Mouse (Mus musculus) CH12.LX (cell line): Measurements from ENCODE around the gene Igsf8. TPM values are rescaled to one million over a fixed set of nuclear protein-coding genes. Genes with fewer than 3 reads are reported as not detected.

ENCODE experiments used
- DNase-seq: peaks from one replicate; pipeline ENCODE4 v3.0.0-alpha.2; 2013; ENCODE audit errors: extremely low read depth
- H3K27ac ChIP-seq: 2 replicates; pipeline ENCODE4 v1.5.1; 2012; ENCODE audit warnings: low read depth, mild to moderate bottlenecking, control low read depth, moderate library complexity; ENCODE audit not compliant: insufficient read depth
- H3K27me3 ChIP-seq: replicated peaks from 2 replicates; pipeline ENCODE3; 2012; ENCODE audit warnings: inconsistent platforms
- H3K36me3 ChIP-seq, 2 experiments: replicated peaks in 1 of 2; 2 replicates each; pipeline versions ENCODE3 to v1.6.1; 2012; ENCODE audit warnings: inconsistent platforms in 1 of 2, low read length in 1 of 2, mild to moderate bottlenecking in 1 of 2, mixed read lengths in 1 of 2, moderate library complexity in 1 of 2; ENCODE audit not compliant: control insufficient read depth in 1 of 2, insufficient read depth in 1 of 2
- H3K4me1 ChIP-seq, 2 experiments: 2 replicates each; pipeline ENCODE4 v1.6.1; 2012; ENCODE audit warnings: inconsistent platforms in 1 of 2, moderate library complexity in 1 of 2; ENCODE audit not compliant: insufficient read depth in 2 of 2, control insufficient read depth in 1 of 2
- H3K4me2 ChIP-seq: 2 replicates; pipeline ENCODE4 v1.6.1; 2012; ENCODE audit warnings: low read depth, mild to moderate bottlenecking, control low read depth; ENCODE audit not compliant: poor library complexity, insufficient read depth, severe bottlenecking
- H3K4me3 ChIP-seq, 3 experiments: fragments of 150-350 bp in 1 of 3; sonication (generic) in 1 of 3; replicated peaks in 1 of 3; 2 replicates each; pipeline versions ENCODE3 to v1.5.1; 2011 to 2012; ENCODE audit warnings: low read depth in 2 of 3, low read length in 2 of 3, mild to moderate bottlenecking in 2 of 3, moderate library complexity in 2 of 3, control low read depth in 1 of 3, improper control_type of control experiment in 1 of 3, inconsistent platforms in 1 of 3, mixed read lengths in 1 of 3; ENCODE audit not compliant: poor library complexity in 1 of 3
- H3K79me2 ChIP-seq: replicated peaks from 2 replicates; pipeline ENCODE4 v1.6.1; 2012; ENCODE audit warnings: mild to moderate bottlenecking, moderate library complexity; ENCODE audit not compliant: control insufficient read depth, poor library complexity, insufficient read depth, severe bottlenecking; ENCODE audit errors: extremely low read depth
- H3K9ac ChIP-seq: 2 replicates; pipeline ENCODE4 v1.6.1; 2012; ENCODE audit warnings: low read depth, mild to moderate bottlenecking, control low read depth, moderate library complexity; ENCODE audit not compliant: insufficient read depth
- H3K9me3 ChIP-seq: replicated peaks from 2 replicates; pipeline ENCODE3; 2012; ENCODE audit warnings: low read length, inconsistent platforms, mixed read lengths
- CHD1 ChIP-seq: IDR thresholded peaks from 2 replicates; pipeline ENCODE4 v1.6.1; 2012; ENCODE audit warnings: low read depth, low read length, improper control_type of control experiment, inconsistent platforms
- CTCF ChIP-seq, 2 experiments: IDR thresholded peaks in 1 of 2; conservative IDR thresholded peaks in 1 of 2; 2 replicates each; pipeline ENCODE4 v1.5.1; 2011 to 2012; ENCODE audit warnings: low read depth in 2 of 2, low read length in 2 of 2, improper control_type of control experiment in 1 of 2, inconsistent platforms in 1 of 2, mild to moderate bottlenecking in 1 of 2, moderate library complexity in 1 of 2
- GABPA ChIP-seq: IDR thresholded peaks from 2 replicates; pipeline ENCODE4 v1.6.1; 2012; ENCODE audit warnings: low read depth, low read length, improper control_type of control experiment, inconsistent platforms; ENCODE audit not compliant: insufficient replicate concordance
- HCFC1 ChIP-seq: IDR thresholded peaks from 2 replicates; pipeline ENCODE4 v1.6.1; 2012; ENCODE audit warnings: low read depth, mild to moderate bottlenecking, inconsistent platforms, low read length, improper control_type of control experiment
- IRF4 ChIP-seq: IDR thresholded peaks from 2 replicates; pipeline ENCODE4 v1.6.1; 2014; ENCODE audit warnings: low read depth, mild to moderate bottlenecking, inconsistent platforms, low read length, improper control_type of control experiment
- KAT2A ChIP-seq: IDR thresholded peaks from 2 replicates; pipeline ENCODE4 v1.6.1; 2012; ENCODE audit warnings: low read length, improper control_type of control experiment, inconsistent platforms; ENCODE audit not compliant: insufficient replicate concordance
- MAX ChIP-seq: IDR thresholded peaks from 2 replicates; pipeline ENCODE4 v1.6.1; 2011; ENCODE audit warnings: low read length, improper control_type of control experiment
- MEF2A ChIP-seq: IDR thresholded peaks from 2 replicates; pipeline ENCODE4 v1.6.1; 2014; ENCODE audit warnings: low read depth, mild to moderate bottlenecking, inconsistent platforms, low read length, improper control_type of control experiment, borderline replicate concordance
- POLR2A ChIP-seq: IDR thresholded peaks from 2 replicates; pipeline ENCODE4 v1.6.1; 2011; ENCODE audit warnings: low read depth, mild to moderate bottlenecking, improper control_type of control experiment, low read length
- POLR2AphosphoS2 ChIP-seq: IDR thresholded peaks from 2 replicates; pipeline ENCODE4 v1.6.1; 2011; ENCODE audit warnings: low read depth, low read length, improper control_type of control experiment
- RAD21 ChIP-seq: IDR thresholded peaks from 2 replicates; pipeline ENCODE4 v1.6.1; 2011; ENCODE audit warnings: low read depth, mild to moderate bottlenecking, low read length, improper control_type of control experiment, moderate library complexity
- RCOR1 ChIP-seq: conservative IDR thresholded peaks from 2 replicates; pipeline ENCODE4 v1.6.1; 2012; ENCODE audit warnings: low read depth, mild to moderate bottlenecking, inconsistent platforms, low read length, improper control_type of control experiment
- UBTF ChIP-seq: IDR thresholded peaks from 2 replicates; pipeline ENCODE4 v1.6.1; 2012; ENCODE audit warnings: low read depth, mild to moderate bottlenecking, inconsistent platforms, low read length, improper control_type of control experiment, moderate library complexity
- USF1 ChIP-seq: IDR thresholded peaks from 2 replicates; pipeline ENCODE4 v1.6.1; 2014; ENCODE audit warnings: low read depth, mild to moderate bottlenecking, inconsistent platforms, low read length, improper control_type of control experiment
- ZC3H11A ChIP-seq: IDR thresholded peaks from 2 replicates; pipeline ENCODE4 v1.6.1; 2012; ENCODE audit warnings: low read depth, mild to moderate bottlenecking, inconsistent platforms, low read length, improper control_type of control experiment
- ZKSCAN1 ChIP-seq: IDR thresholded peaks from 2 replicates; pipeline ENCODE4 v1.6.1; 2012; ENCODE audit warnings: low read depth, inconsistent platforms, low read length, improper control_type of control experiment, borderline replicate concordance
- ZMIZ1 ChIP-seq: IDR thresholded peaks from 2 replicates; pipeline ENCODE4 v1.6.1; 2012; ENCODE audit warnings: low read depth, mild to moderate bottlenecking, inconsistent platforms, low read length, improper control_type of control experiment
- ZNF384 ChIP-seq: IDR thresholded peaks from 2 replicates; pipeline ENCODE4 v1.6.1; 2012; ENCODE audit warnings: low read depth, low read length, improper control_type of control experiment, inconsistent platforms
- dilution Hi-C: fragments of 300-500 bp; cut with MboI; formaldehyde crosslinking; loops from 2 replicates; pipeline ENCODE4 v1.14.3; 2020; ENCODE audit warnings: low sequenced_read_pairs; ENCODE audit not compliant: extremely low pct_unique_long_range_greater_than_20kb, extremely low pct_ligation_motif_present
- in situ Hi-C: fragments of 300-500 bp; cut with MboI; formaldehyde crosslinking; loops from 3 replicates; pipeline ENCODE4 v1.14.3; 2019; ENCODE audit warnings: low sequenced_read_pairs, low pct_ligation_motif_present, low pct_unique_long_range_greater_than_20kb, mixed read lengths
- polyA plus RNA-seq: library from polyadenylated mRNA; unstranded; fragments of >175 nt; gene quantifications from 2 replicates; pipeline ENCODE4 v1.2.1, GENCODE M21; 2012; ENCODE audit warnings: low read depth; ENCODE audit not compliant: insufficient read length
- total RNA-seq, 2 experiments: library from RNA; depleted of rRNA; stranded (reverse); fragments of 300-350 nt in 1 of 2; fragments of >200 nt in 1 of 2; gene quantifications; 2 replicates each; pipeline ENCODE4 v1.2.3; 2012 to 2014

The Igsf8 gene
- total and polyA plus RNA-seq, 3 experiments = 7.4 to 37.0 (median 25.9) TPM

DNA sequence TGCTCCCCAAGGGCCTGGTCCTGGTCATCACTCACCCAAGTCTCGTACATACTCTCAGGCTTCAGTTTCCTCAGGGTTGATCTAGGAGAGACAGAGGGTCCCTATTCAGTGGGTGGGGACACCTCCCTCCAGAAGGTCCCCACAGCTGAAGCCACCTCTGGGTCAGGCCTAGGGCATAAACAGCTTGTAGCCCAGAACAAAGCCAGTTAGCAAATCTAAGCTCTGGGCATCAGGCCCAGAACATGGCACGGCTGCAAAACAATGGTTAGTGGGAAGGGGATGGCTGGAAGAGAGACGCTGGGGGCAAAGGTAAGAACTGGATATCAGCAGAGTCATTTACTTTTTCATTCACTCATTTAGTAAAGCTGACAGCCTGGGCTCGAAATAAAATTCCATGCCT, 47.7 kb upstream of the Igsf8 start:
- no peak overlapping the region for H3K4me2 ChIP-seq
- no peak overlapping the region for H3K27ac ChIP-seq
- in situ Hi-C loops = no loop called here
- TF ChIP-seq POLR2AphosphoS2 (no peak), MAX (no peak), IRF4 (no peak), RCOR1 (no peak), HCFC1 (no peak), KAT2A (no peak), USF1 (no peak), ZMIZ1 (no peak), CTCF (conservative IDR thresholded peaks at IDR 0.05 in 1 of 2, IDR thresholded peaks at IDR 0.05 in 1 of 2; ENCODE audit: low read depth in 2 of 2, low read length in 2 of 2) (no peak), GABPA (no peak), MEF2A (no peak), UBTF (no peak), ZNF384 (no peak), CHD1 (no peak), ZC3H11A (no peak), ZKSCAN1 (no peak)
- H3K4me1 ChIP-seq = peaks cover 4 to 22% of the 10 kb centered on the region in 2 experiments
- H3K79me2 ChIP-seq = no peaks in the 10 kb centered on the region
- peaks cover 3 to 5% of the 10 kb centered on the region in 2 experiments for H3K36me3 ChIP-seq
- no peak overlapping the region for H3K4me3 ChIP-seq
- DNase-seq = no peak
- dilution Hi-C loops = no loop called here
- no peaks in the 10 kb centered on the region for H3K27me3 ChIP-seq
- no peak overlapping the region for H3K9ac ChIP-seq
- no peaks in the 10 kb centered on the region for H3K9me3 ChIP-seq

DNA sequence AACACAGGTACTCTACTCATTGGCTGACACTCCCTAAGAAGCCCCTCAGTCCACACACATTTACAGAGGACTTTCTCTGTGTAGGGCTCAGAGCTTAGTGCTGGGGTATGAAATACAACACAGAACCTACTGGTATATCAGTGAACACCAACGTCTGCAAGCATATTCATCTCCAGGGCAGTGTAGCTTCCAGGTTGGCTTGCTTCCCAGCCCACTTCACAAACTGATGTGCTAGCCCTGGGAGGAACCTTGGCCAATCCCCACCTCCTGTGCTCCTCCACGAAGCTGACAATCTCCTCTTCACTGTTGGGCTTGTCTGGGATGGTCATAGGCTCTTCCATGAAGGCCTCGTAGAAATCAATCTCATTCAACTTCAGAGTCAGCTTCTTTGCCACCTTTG, 46.7 kb upstream of the Igsf8 start:
- H3K27ac ChIP-seq = no peak overlapping the region
- TF ChIP-seq POLR2A = no peak
- no peak for TF ChIP-seq RAD21
- no peak for TF ChIP-seq UBTF

More for the DNA sequence above, 46.7 kb upstream of the Igsf8 start:
- in situ Hi-C loops = no loop called here
- Histone ChIP-seq H3K4me1 (peaks cover 4 to 22% of the 10 kb centered on the region in 2 experiments), H3K9ac (no peak overlapping the region), H3K4me3 (no peak overlapping the region), H3K9me3 (no peaks in the 10 kb centered on the region), H3K27me3 (no peaks in the 10 kb centered on the region), H3K4me2 (no peak overlapping the region), H3K79me2 (no peaks in the 10 kb centered on the region), H3K36me3 (peaks cover 3 to 5% of the 10 kb centered on the region in 2 experiments)
- dilution Hi-C loops = no loop called here
- no peak for DNase-seq
